Mouse (Mus musculus): Measurements from ENCODE around the gene Eif4g1. TPM values are rescaled to one million over a fixed set of nuclear protein-coding genes. Genes with fewer than 3 reads are reported as not detected.

Eif4g1 gene
- polyA plus RNA-seq, 1 experiment: 119 TPM

- Histone ChIP-seq H3K27ac (ENCODE audit: insufficient read depth, low read depth, low read length) (no peak overlapping the region), H3K4me3 (ENCODE audit: insufficient read depth, low read length) (no peak overlapping the region), H3K4me1 (ENCODE audit: control insufficient read depth, insufficient read depth, low read length) (peaks cover 9% of the 10 kb centered on the region)
- peak; percentile 42; the same call in 1 of the 2 replicates for TF ChIP-seq CTCF (IDR thresholded peaks at IDR 0.05; ENCODE audit: low read depth, low read length)
- no peak for TF ChIP-seq POLR2A (IDR thresholded peaks at IDR 0.05; ENCODE audit: borderline replicate concordance, low read depth, low read length)
Observed at GRCm38 (mm10) chr16:20702522-20702893, 34.4 kb downstream of the Eif4g1 start.

GRCm38 (mm10) chr16:20703071-20703470 lies 35.0 kb downstream of the Eif4g1 start:
- H3K27ac ChIP-seq (ENCODE audit: insufficient read depth, low read depth, low read length): no peak overlapping the region
- no peak overlapping the region for H3K4me3 ChIP-seq (ENCODE audit: insufficient read depth, low read length)
- no peak for TF ChIP-seq POLR2A (IDR thresholded peaks at IDR 0.05; ENCODE audit: borderline replicate concordance, low read depth, low read length)
- TF ChIP-seq CTCF (IDR thresholded peaks at IDR 0.05; ENCODE audit: low read depth, low read length): no peak
- H3K4me1 ChIP-seq (ENCODE audit: control insufficient read depth, insufficient read depth, low read length): peaks cover 9% of the 10 kb centered on the region

- no peak overlapping the region for H3K4me3 ChIP-seq (ENCODE audit: insufficient read depth, low read length)
- peaks cover 9% of the 10 kb centered on the region for H3K4me1 ChIP-seq (ENCODE audit: control insufficient read depth, insufficient read depth, low read length)
- H3K27ac ChIP-seq (ENCODE audit: insufficient read depth, low read depth, low read length): no peak overlapping the region
- TF ChIP-seq CTCF (IDR thresholded peaks at IDR 0.05; ENCODE audit: low read depth, low read length) (no peak), POLR2A (IDR thresholded peaks at IDR 0.05; ENCODE audit: borderline replicate concordance, low read depth, low read length) (no peak)
Observed at GRCm38 (mm10) chr16:20703699-20704400, 35.7 kb downstream of the Eif4g1 start.

- Histone ChIP-seq H3K4me3 (ENCODE audit: insufficient read depth, low read length) (no peak overlapping the region), H3K4me1 (ENCODE audit: control insufficient read depth, insufficient read depth, low read length) (peaks cover 9% of the 10 kb centered on the region), H3K27ac (ENCODE audit: insufficient read depth, low read depth, low read length) (no peak overlapping the region)
- no peak for TF ChIP-seq CTCF (IDR thresholded peaks at IDR 0.05; ENCODE audit: low read depth, low read length)
- no peak for TF ChIP-seq POLR2A (IDR thresholded peaks at IDR 0.05; ENCODE audit: borderline replicate concordance, low read depth, low read length)
Observed at GRCm38 (mm10) chr16:20705786-20706185, 37.7 kb downstream of the Eif4g1 start.

GRCm38 (mm10) chr16:20706407-20707055 lies 38.4 kb downstream of the Eif4g1 start:
- no peak overlapping the region for H3K4me3 ChIP-seq (ENCODE audit: insufficient read depth, low read length)
- H3K27ac ChIP-seq (ENCODE audit: insufficient read depth, low read depth, low read length): no peak overlapping the region
- TF ChIP-seq POLR2A (IDR thresholded peaks at IDR 0.05; ENCODE audit: borderline replicate concordance, low read depth, low read length) (no peak), CTCF (IDR thresholded peaks at IDR 0.05; ENCODE audit: low read depth, low read length) (no peak)
- H3K4me1 ChIP-seq (ENCODE audit: control insufficient read depth, insufficient read depth, low read length): peaks cover 9% of the 10 kb centered on the region

- TF ChIP-seq CTCF (IDR thresholded peaks at IDR 0.05; ENCODE audit: low read depth, low read length): no peak
- no peak for TF ChIP-seq POLR2A (IDR thresholded peaks at IDR 0.05; ENCODE audit: borderline replicate concordance, low read depth, low read length)
- H3K4me3 ChIP-seq (ENCODE audit: insufficient read depth, low read length): no peak overlapping the region
- H3K4me1 ChIP-seq (ENCODE audit: control insufficient read depth, insufficient read depth, low read length): peaks cover 6% of the 10 kb centered on the region
- no peak overlapping the region for H3K27ac ChIP-seq (ENCODE audit: insufficient read depth, low read depth, low read length)
Observed at GRCm38 (mm10) chr16:20708220-20708938, 40.3 kb downstream of the Eif4g1 start.

- no peak overlapping the region for H3K4me3 ChIP-seq (ENCODE audit: insufficient read depth, low read length)
- no peak for TF ChIP-seq POLR2A (IDR thresholded peaks at IDR 0.05; ENCODE audit: borderline replicate concordance, low read depth, low read length)
- peak; percentile 74 for TF ChIP-seq CTCF (IDR thresholded peaks at IDR 0.05; ENCODE audit: low read depth, low read length)
- H3K4me1 ChIP-seq (ENCODE audit: control insufficient read depth, insufficient read depth, low read length): peaks cover 6% of the 10 kb centered on the region
- H3K27ac ChIP-seq (ENCODE audit: insufficient read depth, low read depth, low read length): no peak overlapping the region
Observed at GRCm38 (mm10) chr16:20708939-20709734, 41.0 kb downstream of the Eif4g1 start.

GRCm38 (mm10) chr16:20710370-20710769 lies 42.3 kb downstream of the Eif4g1 start:
- Histone ChIP-seq H3K4me1 (ENCODE audit: control insufficient read depth, insufficient read depth, low read length) (peaks cover 6% of the 10 kb centered on the region), H3K27ac (ENCODE audit: insufficient read depth, low read depth, low read length) (no peak overlapping the region), H3K4me3 (ENCODE audit: insufficient read depth, low read length) (no peak overlapping the region)
- TF ChIP-seq POLR2A (IDR thresholded peaks at IDR 0.05; ENCODE audit: borderline replicate concordance, low read depth, low read length) (no peak), CTCF (IDR thresholded peaks at IDR 0.05; ENCODE audit: low read depth, low read length) (no peak)

GRCm38 (mm10) chr16:20710810-20711209 lies 42.7 kb downstream of the Eif4g1 start:
- no peak overlapping the region for H3K4me3 ChIP-seq (ENCODE audit: insufficient read depth, low read length)
- H3K4me1 ChIP-seq (ENCODE audit: control insufficient read depth, insufficient read depth, low read length): peaks cover 4% of the 10 kb centered on the region
- H3K27ac ChIP-seq (ENCODE audit: insufficient read depth, low read depth, low read length): no peak overlapping the region
- TF ChIP-seq POLR2A (IDR thresholded peaks at IDR 0.05; ENCODE audit: borderline replicate concordance, low read depth, low read length) (no peak), CTCF (IDR thresholded peaks at IDR 0.05; ENCODE audit: low read depth, low read length) (no peak)

Data from bone marrow macrophage, adult 2 months (primary cell).